Mouse (Mus musculus) lung, postnatal 10 days (tissue): ENCODE measurements at regions not wholly inside any gene's neighbourhood (a gene's known extent, or its start where the extent isn't known, plus 50 kb on each side); places are given as distances from the start of the nearest gene placed in this dataset.
A peak's percentile ranks its signal among the peaks of the same experiment; 100 is the strongest.

Experiments
- DNase-seq: peaks from one replicate; pipeline ENCODE4 v3.0.0; 2021

DNA sequence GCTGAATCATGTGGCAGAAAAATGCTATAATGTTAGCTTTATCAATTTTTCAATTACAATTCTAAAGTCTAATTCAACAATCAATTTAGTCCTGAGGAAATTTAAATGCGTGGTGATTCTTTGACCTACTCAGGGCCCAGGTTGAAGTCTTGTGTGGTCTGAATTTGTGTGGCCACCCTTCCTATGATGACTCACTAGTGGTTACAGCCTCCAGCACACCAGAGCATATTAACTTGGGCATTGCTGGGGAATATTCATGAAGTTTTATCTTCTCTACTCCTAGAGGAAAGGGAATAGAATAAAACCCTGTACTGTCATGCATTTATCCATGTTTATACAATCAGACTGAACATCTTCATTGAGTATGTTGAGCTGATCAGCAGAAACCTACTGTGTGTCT is 665.2 kb downstream of the Inhba start:
- DNase-seq = no peak

DNA sequence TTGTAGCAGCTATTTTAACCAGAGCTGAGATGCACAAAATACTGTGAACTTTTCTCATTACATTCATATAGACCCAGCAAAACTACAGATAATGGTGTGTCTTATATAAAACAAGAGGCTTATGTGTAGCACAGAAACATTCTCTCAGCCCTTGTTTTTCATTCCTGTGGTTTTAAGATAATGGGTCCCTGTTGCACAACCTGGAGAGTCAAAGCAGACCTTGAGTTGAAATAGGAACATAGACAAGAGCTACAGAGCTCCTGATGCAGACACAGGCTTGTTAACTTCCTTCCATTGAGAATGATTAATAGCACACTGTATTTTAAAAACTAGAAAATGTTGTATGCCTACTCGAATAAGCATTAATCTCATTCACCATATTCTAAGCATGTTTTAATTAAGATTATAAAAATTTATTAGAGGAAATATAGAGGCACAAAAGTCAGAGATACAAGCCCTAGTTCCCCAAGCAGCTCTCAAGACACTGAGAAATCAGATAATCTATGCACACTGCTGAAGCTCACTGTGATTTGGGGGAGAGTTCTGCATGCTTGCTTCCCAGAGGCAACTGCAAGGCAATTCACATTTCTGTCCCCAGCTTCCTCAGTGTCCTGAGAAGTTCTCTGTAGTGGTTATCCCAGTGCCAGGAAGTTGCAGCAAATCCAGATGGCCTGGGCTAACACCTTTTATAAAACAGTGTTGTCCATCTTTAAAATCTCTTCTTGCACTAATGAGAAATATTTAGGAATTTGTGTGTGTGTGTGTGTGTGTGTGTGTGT is 666.8 kb downstream of the Inhba start:
- no peak for DNase-seq

DNA sequence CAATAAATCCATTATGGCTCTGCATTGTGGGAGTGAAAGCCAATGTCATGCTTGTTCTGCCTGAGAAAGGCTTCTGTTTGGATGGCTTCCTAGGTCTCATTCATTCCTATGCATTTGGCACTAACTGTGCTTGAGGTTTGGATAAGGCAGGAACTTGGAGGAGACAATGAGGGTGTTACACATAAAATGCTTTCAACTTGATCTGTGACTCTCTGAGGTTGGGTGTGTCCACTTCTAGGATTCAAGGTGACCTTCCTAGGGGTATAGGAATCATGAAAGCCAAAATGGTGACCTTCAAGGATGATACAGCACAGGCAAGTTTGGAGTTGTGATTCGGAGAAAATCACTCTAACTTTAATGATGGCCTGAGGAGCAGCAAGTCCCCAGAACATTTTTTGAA is 682.5 kb downstream of the Inhba start:
- DNase-seq = no peak

DNA sequence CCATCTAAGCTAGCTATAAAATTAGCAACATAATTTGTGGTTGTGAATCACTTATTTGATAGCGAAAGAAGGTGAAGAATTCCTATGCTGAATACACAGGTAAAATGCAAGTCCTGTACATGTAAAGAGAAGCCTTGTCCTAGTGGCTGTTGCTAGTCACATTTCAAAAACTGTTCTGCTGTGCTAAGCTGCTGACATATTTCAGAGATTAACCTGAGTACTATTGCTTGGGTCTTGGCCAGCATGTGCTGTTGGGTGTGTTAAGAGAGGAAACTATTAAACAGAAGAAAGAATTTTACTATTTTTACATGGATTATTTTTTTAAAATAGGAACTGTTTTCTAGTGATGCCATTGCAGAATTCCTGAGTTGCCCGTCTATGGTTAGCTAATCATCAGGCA is 689.3 kb downstream of the Inhba start:
- DNase-seq = no peak

DNA sequence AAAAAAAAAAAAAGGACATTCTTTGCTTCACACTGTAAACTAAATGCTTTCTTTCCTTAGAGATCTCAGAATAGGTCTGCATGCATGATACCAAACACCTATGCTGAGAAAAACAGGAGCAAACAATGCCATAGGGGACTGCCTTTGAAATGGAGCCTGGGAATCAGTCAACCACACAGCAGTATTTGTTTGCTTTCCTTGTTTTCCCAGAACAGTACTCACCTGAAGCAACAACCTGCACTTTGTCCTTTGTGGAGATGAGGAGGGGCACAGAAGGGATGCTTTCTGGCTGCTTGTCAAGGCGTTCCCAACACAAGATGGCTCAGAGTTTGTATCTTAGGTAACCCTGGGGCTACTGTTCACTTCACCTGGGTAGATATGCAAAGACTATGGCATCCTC is 690.5 kb downstream of the Inhba start:
- DNase-seq = no peak

DNA sequence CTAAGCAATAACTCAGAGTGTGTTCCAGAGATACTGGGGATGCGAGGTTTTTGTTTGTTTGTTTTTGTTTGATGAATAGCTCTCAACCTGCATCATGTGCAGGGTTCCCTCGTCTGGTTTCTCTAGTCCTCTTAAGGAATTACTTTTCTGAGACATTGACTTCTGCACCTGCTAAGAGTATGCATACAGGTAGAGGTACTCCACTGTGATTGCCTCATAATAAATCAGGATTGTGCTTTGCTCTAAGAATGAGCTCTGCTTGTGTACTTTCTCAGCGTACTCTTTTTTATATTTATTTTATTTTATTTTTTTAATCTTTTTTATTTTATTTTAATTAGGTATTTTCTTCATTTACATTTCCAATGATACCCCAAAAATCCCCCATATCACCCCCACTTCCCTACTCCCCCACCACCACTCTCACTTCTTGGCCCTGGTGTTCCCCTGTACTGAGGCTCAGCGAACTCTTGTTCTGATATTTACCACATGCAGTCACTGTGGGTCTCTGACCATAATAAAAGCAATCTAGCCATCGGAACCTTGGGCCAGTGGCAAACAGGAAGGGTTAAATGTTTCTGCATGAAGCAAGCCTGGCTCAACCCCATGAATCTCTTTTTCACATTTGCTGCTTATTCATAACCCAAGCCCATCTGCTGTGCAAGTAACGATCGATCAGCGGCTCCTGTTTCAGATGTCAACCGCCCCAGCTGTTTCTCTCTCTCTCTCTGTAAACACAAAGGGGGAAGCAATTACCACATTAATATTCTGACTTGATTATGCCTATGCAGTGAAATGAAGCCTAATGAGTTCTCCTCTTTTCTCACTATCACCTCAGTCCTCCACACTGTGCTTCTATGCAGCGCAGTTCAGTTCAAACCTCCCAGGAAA is 693.8 kb downstream of the Inhba start:
- DNase-seq = peak; percentile 2

DNA sequence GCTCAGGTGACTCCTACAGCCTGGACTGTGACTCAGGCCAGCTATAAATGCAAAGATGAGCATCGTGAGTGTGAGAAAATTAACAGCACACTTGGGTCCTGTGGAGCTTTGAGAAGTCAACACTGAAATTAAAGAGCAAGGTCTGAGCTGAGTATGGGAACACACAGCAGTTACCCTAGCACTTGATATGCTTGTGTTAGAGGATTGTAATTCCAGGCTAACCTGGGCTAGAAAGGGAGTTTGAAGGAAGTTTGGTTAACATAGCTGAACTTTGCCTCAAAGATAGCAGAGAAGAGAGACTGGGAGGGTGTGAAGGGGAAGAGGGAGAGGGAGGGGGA is 694.4 kb downstream of the Inhba start:
- no peak for DNase-seq

DNA sequence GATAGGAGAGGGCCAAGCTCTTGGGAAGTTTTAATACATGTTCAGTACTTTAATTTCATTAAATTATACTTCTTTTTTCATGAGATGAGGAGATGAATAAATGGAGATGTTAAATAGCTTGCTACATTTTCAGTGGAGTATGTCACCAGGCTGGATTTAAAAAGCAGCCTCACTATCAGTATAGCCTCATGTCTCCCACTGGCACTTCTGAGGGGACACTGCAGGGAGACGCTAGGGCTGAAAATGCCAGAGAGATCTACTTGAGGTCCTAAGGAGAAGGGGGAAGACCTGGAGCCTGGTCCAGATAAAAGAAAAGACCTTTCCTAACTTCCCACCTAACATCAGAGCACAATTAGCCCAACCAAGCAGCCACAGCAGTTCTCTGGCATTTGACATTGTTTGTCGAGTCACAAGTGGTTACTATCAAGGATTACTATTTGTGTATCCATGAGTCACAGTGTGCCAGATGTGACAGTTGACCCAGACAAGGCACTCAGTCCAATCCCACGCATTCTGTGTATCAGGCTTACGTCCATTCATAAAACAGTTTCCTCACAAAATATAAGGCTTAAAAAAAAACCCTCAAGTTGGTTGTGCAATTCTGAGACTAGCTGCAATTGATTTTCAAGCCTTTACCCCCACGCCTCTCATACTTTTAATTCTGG is 703.8 kb downstream of the Inhba start:
- peak; percentile 10 for DNase-seq

DNA sequence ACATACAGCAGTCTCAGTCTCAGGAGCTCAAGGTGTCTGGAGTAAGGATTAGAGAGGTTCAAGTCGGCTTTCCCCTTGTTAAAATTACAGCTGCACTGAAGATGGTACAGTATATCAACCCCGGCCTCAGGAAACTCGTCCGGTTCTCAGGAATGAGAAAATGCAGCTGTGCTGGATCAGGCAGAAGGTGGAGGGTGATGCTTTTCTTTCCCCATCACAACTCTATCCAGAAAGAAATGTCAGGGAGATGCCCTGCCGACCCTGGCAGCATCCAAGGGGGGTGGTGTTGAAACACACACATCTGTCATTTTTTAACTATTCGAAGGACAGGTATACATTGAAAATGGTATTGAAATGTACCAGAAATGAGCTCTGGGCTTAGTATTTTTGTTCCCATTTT is 704.7 kb downstream of the Inhba start:
- DNase-seq = no peak

DNA sequence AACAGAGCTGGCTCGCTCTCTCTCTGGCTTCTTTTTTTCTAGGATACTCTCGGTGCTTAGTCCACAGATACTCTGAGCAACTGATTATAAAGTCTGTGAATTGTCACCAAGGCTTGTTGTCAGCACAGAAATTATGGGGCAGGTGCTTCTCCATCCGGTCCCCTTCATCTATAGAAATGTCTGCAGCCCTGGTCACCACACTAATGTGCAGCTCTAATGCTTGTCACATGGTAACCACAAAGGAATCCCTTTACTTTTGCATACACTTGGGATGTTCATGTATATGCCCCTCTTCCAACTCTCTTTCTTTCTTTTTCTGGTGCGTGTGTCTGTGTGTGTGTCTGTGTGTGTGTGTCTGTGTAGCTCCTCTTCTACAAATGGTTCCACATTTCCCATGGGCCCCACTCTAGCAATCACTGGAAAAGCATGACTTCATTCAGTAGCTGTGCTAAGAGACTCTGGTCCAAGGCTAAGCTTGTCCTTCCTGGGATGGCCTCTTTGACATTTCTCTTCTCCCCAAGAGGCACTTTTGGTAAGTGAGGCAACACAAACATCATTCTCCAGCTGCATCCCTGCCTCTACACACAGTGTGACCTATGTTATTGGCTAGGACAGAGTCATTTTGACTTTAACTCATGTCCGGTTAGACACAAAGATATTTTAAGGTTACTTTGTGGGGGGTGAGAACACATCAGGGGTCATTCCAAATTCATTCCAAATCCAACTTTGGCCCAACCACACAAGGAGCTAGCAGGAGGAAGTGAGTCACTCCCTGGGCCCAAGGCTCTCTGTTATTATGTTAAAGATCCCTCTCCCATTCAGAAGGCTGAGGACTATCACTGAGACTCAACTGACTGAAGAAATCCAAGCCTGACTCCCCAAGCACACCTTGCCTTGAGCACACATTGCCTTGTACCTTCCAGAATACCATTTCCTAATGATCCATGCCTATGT is 705.4 kb downstream of the Inhba start:
- DNase-seq = no peak

DNA sequence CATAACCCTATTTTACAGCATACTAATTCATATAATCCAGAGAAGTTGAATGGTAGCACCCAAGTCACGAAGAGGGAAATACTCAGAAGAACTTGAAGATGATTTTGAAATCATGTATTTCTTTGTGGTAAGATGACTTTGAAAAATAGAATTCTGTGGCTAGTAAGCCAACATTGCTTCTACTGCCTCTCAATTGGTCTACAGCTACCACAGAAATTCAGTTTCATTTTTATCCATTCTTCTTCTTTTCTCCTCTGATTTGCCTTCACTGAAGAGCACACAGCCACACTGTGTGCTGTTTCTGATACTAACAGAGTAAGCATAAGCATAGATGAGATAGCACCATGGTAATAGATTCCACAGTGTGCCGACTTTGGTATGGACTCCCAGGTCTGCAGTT is 708.4 kb downstream of the Inhba start:
- no peak for DNase-seq

DNA sequence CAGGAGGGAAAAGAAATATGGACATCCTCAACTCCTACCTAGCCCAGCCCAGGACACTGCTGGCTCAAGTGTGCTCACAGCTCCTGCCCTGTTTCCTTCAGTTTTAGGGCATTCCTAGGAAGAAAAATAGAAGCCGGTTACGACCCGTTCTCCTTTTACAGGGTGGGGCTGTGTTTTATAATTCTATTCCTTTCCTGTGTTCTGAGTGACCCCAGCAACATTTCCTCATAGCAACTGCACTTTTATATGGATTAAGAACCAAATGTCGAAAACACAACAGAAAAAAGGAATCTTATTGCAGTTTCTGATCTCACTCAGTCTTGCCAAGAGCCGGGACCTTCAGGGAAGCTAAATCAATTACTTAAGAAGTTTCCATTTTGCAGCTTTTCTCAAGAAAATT is 713.7 kb downstream of the Inhba start:
- no peak for DNase-seq

DNA sequence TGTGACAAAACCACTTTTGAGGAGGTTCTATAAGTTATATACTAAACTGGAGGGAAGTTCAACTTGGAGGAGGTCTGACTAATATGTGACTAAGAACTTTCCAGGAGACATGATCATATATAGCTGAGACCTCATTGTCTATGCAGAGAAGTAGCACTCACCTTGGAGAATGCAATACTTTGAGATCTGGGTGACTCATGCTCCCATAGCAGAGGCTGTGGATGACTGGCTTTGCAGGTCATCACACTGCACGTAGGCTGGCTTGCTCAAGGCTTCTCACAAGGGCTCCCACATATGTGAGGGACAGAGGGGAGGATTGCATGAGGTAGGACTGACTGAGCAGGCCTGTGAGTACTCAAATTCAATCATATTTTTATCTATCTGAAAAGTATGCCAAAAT is 726.7 kb downstream of the Inhba start:
- DNase-seq = no peak

DNA sequence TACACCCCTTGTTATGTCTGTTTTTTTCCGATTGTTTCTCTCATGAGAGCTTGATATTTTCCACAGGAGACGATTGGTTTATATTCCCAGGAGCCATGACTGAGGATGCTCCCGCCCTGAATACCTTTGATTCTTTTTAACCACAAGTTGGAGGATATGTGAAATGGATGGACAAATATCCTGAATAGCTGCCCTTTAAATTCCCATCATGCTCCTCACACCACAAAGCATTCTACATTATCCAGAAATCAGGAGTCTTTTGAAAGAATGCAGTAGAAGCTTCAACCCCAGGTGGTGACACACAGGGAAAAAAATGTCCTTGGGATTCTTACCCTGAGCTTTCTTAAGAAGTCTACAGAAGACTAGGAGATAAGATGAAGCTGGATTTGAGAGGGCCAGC is 727.9 kb downstream of the Inhba start:
- DNase-seq = no peak

DNA sequence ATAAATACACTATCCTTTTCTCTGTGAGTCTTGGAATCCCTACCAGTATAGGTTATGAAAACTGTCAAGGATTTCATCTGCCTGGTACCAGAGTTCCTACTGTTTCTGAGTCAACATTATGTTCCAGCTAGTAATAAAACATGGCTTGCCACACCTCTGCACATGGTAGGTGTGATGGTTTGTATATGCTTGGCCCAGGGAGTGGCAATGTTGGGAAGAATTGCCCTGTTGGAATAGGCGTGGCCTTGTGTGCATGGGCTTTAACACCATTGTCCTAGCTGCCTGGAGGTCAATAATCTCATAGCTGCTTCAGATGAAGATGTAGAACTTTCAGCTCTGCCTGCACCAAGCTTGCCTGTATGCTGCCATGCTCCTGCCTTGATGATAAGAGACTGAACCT is 732.6 kb downstream of the Inhba start:
- DNase-seq = no peak

DNA sequence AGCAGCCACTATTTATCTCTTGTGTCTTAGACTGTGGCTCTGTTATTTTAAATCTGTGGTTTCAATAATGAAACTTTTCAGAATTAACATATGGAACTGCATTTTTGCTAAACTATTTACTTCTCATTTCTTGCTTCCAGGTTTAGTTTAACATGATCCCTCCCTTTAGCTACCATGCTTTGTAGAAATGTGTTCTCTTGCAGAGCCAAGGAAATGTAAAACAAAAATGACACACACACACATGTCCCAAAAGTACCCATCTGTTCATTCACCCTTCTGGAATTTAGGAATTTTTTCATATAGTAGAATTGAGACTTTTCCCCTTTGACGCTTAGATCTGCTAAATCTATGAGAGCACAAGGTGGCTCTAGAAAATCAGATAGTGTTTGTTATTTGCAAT is 734.0 kb downstream of the Inhba start:
- no peak for DNase-seq

DNA sequence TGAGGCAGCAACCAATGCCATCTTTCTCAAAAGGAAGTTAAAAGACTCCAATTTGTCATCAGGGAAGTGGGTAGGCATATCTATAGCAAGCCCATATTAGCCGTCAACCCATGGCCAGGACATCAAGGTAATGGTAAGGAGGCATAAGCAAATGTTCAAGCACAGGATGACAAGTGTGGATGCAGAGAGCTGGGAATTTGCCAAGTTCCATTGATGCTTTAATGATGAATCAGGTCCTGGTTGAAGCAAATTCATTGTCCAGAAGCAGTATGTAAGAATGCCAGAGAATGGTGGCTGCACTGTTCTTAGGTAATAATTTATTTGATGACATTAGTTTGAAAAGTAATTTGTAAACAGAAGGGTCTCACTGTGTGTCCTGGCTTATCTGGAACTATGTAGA is 734.8 kb downstream of the Inhba start:
- no peak for DNase-seq

DNA sequence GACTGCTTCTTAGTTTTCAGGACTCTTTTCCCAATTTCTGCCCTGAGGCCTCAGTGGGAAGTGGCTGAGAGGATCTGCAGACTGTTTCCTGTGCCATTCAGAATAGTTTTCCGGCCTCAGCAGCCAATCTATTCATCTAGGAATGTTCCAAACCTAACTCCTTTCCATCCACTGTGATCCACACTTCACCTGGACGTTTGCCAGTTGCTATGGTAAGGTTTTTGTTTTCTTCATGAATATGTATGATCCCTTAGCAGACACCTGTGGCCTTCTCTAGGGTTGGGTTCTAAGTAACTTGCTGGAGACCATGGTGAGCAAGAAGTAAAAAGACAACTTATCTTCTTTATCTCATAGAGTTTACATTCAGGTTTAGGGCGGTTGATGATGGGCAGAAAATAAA is 744.6 kb downstream of the Inhba start:
- no peak for DNase-seq

DNA sequence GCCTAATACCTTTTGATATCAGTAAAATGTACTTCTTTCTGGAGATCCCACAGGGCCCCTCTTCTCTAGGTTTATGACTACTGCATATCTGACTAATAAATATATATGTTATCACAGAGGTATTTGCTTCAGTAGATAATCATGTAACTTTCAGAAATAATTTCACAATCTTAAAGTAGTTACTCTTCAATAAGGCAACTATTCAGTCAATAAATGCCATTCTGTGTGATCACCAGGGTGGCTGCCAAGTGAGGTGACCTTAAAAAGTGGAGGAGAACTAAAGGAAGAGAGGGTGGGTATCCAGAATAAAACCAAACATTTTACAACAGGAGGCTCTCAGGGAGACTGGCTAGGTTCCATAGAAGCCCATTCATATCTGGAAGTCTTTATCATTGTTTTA is 748.4 kb downstream of the Inhba start:
- no peak for DNase-seq

DNA sequence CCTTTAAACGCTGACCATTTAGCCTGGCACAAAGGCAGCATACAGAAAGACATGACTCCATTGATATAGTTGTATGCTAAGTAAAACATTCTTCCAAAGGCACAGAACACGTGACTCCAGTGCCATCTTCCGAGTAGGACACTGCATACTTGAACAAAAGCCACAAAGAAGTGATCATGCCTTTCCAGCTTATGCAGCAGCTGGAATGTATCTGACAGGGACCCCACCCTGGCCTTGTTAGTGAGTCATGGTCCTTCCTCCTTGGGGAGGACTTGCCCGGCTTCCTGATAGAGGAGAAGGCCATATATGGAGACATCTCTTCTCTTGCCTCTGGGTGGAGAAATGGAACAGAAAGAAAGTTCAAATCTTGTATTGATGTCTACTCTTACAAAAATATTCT is 749.8 kb downstream of the Inhba start:
- DNase-seq = peak; percentile 10

DNA sequence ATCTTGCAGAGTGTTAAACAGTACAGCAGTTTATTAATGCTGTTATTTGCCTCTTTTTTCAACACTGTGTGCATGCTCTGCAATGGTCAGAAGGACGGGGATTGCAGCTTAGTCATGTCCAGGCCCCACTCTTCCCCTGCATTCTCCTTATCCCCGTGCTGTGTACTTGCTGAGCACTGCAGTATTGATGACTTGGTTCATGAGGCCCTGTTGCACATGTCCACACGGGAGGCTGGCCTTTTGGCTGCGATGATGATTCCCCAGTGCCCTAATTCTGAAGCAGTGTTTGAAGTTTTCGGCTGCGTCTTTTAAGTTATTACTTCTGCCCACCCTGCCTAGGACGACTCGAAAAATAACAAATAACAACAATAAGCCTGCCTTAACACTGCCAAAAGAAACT is 750.7 kb downstream of the Inhba start:
- no peak for DNase-seq

DNA sequence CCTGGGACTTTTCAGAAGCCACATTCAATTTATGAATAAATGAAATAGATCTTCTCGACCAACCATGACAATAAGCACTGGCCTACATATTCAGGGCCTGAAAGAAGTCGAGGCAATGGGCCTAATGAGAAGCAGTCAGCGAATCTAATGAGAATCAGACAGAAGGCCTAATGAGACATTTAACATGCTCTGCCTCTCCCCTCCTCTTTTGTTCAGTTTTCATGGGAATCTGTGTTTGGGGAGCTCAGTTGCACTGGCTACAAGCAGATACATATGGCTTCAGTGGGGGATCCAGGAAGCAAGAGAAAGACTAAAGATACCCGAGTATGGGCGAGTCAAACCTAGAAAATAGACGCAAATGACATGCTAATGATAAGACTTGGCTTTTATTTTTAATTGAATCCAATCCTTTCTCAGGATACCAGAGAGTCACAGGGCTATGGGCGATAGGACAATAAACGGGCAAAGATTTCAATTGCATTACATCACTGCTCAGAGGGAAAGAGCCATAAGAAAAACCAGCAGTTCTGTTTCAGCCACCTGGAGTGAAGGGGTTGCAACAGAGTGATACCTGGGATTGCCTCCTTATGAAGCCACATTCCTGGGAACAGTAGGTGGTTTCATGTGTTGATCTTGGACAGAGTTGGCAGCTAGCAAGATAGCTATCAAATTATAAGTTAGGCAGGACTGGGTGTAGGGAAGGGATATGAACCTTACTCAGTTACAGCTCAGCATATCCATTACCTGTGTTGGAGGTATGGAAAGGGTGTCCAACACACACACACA is 751.3 kb downstream of the Inhba start:
- no peak for DNase-seq
